In genomic region chr8:126824575-126825208, GRCm38 (mm10) we compare ENCODE assay signal across 8 mouse cellular contexts.
A peak's percentile ranks its signal among the peaks of the same experiment; 100 is the strongest.
DNase-seq lines count a peak whose midpoint lies in the region; ATAC-seq and TF ChIP-seq lines count a peak whose summit lies in the region.

No protein-coding gene starts in this region.

- peak; percentile 31 for DNase-seq in thymus, postnatal 0 days (ENCODE audit: low spot score)
- DNase-seq in thymus, postnatal 10 days (ENCODE audit: low spot score in 2 of 2): no peak
- peak; percentile 91 for DNase-seq in liver, adult 2 months (ENCODE audit: extremely low read depth, low read depth, low spot score)
- peak; percentile 50 for DNase-seq in neural tube, embryonic 10.5 days (ENCODE audit: extremely low spot score, low spot score)
- DNase-seq in layer of hippocampus, postnatal 36 days: no peak

- no peak for TF ChIP-seq CTCF in liver, adult 2 months (IDR thresholded peaks at IDR 0.05; ENCODE audit: low read depth, low read length)

- H3K79me2 ChIP-seq in liver, adult 2 months (ENCODE audit: control insufficient read depth, insufficient read depth, low read length): no peaks in the 10 kb centered on the region

- H3K36me3 ChIP-seq in forebrain, embryonic 15.5 days: no peaks in the 10 kb centered on the region
- no peaks in the 10 kb centered on the region for H3K36me3 ChIP-seq in hindbrain, embryonic 16.5 days (ENCODE audit: control insufficient read depth, insufficient read depth, low read length)
- H3K36me3 ChIP-seq in liver, adult 2 months (ENCODE audit: control insufficient read depth, insufficient read depth, low read length): no peaks in the 10 kb centered on the region

- no peak overlapping the region for H3K9ac ChIP-seq in forebrain, embryonic 15.5 days (replicated peaks)
- no peak overlapping the region for H3K9ac ChIP-seq in hindbrain, embryonic 16.5 days (ENCODE audit: low read depth, low read length)
- peak overlapping the region; percentile 19 for H3K9ac ChIP-seq in liver, adult 2 months (ENCODE audit: low read depth, low read length)

- ATAC-seq in forebrain, embryonic 15.5 days (replicated peaks): peak; percentile 55
- ATAC-seq in hindbrain, embryonic 16.5 days: peak; percentile 66
- ATAC-seq in erythroblast, adult 5-6 weeks (replicated peaks; ENCODE audit: low FRiP score, poor library complexity, severe bottlenecking): no peak

- no peaks in the 10 kb centered on the region for H3K9me3 ChIP-seq in forebrain, embryonic 15.5 days
- no peaks in the 10 kb centered on the region for H3K9me3 ChIP-seq in hindbrain, embryonic 16.5 days (ENCODE audit: control insufficient read depth, low read length)

- H3K27ac ChIP-seq in forebrain, embryonic 15.5 days (replicated peaks): peak overlapping the region; percentile 95; the same call in 1 of the 2 replicates
- peak overlapping the region; percentile 67 for H3K27ac ChIP-seq in hindbrain, embryonic 16.5 days (ENCODE audit: low read depth, low read length)
- peak overlapping the region; percentile 99 for H3K27ac ChIP-seq in liver, adult 2 months (replicated peaks; ENCODE audit: insufficient read depth, low read depth, low read length)

- H3K27me3 ChIP-seq in forebrain, embryonic 15.5 days: no peaks in the 10 kb centered on the region
- H3K27me3 ChIP-seq in hindbrain, embryonic 16.5 days (replicated peaks; ENCODE audit: control insufficient read depth, insufficient read depth, low read length): no peaks in the 10 kb centered on the region
- H3K27me3 ChIP-seq in liver, adult 2 months (ENCODE audit: control insufficient read depth, insufficient read depth, low read length): no peaks in the 10 kb centered on the region

- peaks cover 24% of the 10 kb centered on the region for H3K4me1 ChIP-seq in forebrain, embryonic 15.5 days
- H3K4me1 ChIP-seq in hindbrain, embryonic 16.5 days (ENCODE audit: control insufficient read depth, insufficient read depth, low read depth, low read length): peaks cover 27% of the 10 kb centered on the region
- peaks cover 27% of the 10 kb centered on the region for H3K4me1 ChIP-seq in liver, adult 2 months (ENCODE audit: control insufficient read depth, insufficient read depth, low read length)

- no peak for TF ChIP-seq POLR2A in liver, adult 2 months (IDR thresholded peaks at IDR 0.05; ENCODE audit: extremely low read depth, insufficient read depth, low read length)

- no peak overlapping the region for H3K4me3 ChIP-seq in forebrain, embryonic 15.5 days
- H3K4me3 ChIP-seq in hindbrain, embryonic 16.5 days (ENCODE audit: low read length): no peak overlapping the region
- no peak overlapping the region for H3K4me3 ChIP-seq in liver, adult 2 months (ENCODE audit: insufficient read depth, low read depth, low read length)

- 56% methylated on average over 10 of the region's 10 CpGs for WGBS in forebrain, embryonic 15.5 days
- 53% methylated on average over 10 of the region's 10 CpGs for WGBS in hindbrain, embryonic 16.5 days
- 6% methylated on average over 10 of the region's 10 CpGs for WGBS in liver, adult 2 months

- H3K4me2 ChIP-seq in forebrain, embryonic 15.5 days (replicated peaks): no peak overlapping the region
- no peak overlapping the region for H3K4me2 ChIP-seq in hindbrain, embryonic 16.5 days (ENCODE audit: low read length)

Comparison
In these comparisons a context has a peak if more than half of its experiments do, and no peak if none do; other contexts are left out.
1. DNase-seq: peak in thymus, postnatal 0 days (single experiment), liver, adult 2 months (single experiment) and neural tube, embryonic 10.5 days (single experiment); none in thymus, postnatal 10 days (0 of 2) and layer of hippocampus, postnatal 36 days (0 of 2).
2. Peak in every context shown above with its lines, with median percentiles within 50 percentile points of each other: H3K27ac ChIP-seq.